Mouse (Mus musculus) adrenal gland, postnatal 10 days (tissue): ENCODE data around the gene Atcay. TPM values are rescaled to one million over a fixed set of nuclear protein-coding genes. Genes with fewer than 3 reads are reported as not detected.
"Not testable (repeated sequence)": the region's sequence is repeated elsewhere in the genome, so short reads cannot be mapped to it uniquely, and the experiment has no call there.

Source experiments
- DNase-seq: peaks from one replicate; pipeline ENCODE4 v3.0.0; 2021; ENCODE audit warnings: mixed read lengths
- total RNA-seq, 2 experiments: library from RNA; stranded (reverse); gene quantifications; 2 replicates each; pipeline ENCODE4 v1.2.3; 2021

The Atcay gene
- total RNA-seq, 2 experiments from 2014 or later, result 2.5 to 4.6 TPM

GRCm38 (mm10) chr10:81179451-81180342 is 50.9 kb downstream of the Atcay start:
- no peak for DNase-seq

- no peak for DNase-seq
Measured at GRCm38 (mm10) chr10:81178927-81179326, 51.7 kb downstream of the Atcay start.

GRCm38 (mm10) chr10:81177958-81178712 is 52.5 kb downstream of the Atcay start:
- DNase-seq, result no peak

GRCm38 (mm10) chr10:81177491-81177925 is 53.1 kb downstream of the Atcay start:
- peak; percentile 63 for DNase-seq

GRCm38 (mm10) chr10:81176466-81177271 is 54.0 kb downstream of the Atcay start, which contains the start of gene Eef2:
Gene Eef2, plus strand, starts transcription at chr10:81176631.
- DNase-seq, result peak; percentile 100

GRCm38 (mm10) chr10:81175936-81176465 is 54.6 kb downstream of the Atcay start:
- DNase-seq, result peak; percentile 75

- DNase-seq, result not testable (repeated sequence)
Measured at GRCm38 (mm10) chr10:81175345-81175701, 55.3 kb downstream of the Atcay start.

- peak; percentile 92 for DNase-seq
Measured at GRCm38 (mm10) chr10:81174617-81175344, 55.9 kb downstream of the Atcay start.

GRCm38 (mm10) chr10:81173132-81173531 is 57.5 kb downstream of the Atcay start:
- peak; percentile 91 for DNase-seq

- DNase-seq, result peak; percentile 57
Measured at GRCm38 (mm10) chr10:81169411-81169900, 61.2 kb downstream of the Atcay start.

- DNase-seq, result peak; percentile 89
Measured at GRCm38 (mm10) chr10:81168521-81169244, 62.0 kb downstream of the Atcay start.

GRCm38 (mm10) chr10:81168087-81168431 is 62.6 kb downstream of the Atcay start:
- DNase-seq, result no peak

GRCm38 (mm10) chr10:81167200-81168086 is 63.2 kb downstream of the Atcay start, which contains the start of gene Pias4:
Gene Pias4, minus strand, starts transcription at chr10:81167923.
- DNase-seq, result peak; percentile 100

GRCm38 (mm10) chr10:81165118-81165517 is 65.5 kb downstream of the Atcay start:
- no peak for DNase-seq

GRCm38 (mm10) chr10:81162318-81162652 is 68.3 kb downstream of the Atcay start:
- DNase-seq, result peak; percentile 16

GRCm38 (mm10) chr10:81161602-81162317 is 68.9 kb downstream of the Atcay start:
- peak; percentile 64 for DNase-seq

GRCm38 (mm10) chr10:81154736-81155135 is 75.9 kb downstream of the Atcay start:
- DNase-seq, result no peak
